Mouse (Mus musculus) common myeloid progenitor, adult 5-6 weeks (primary cell): ENCODE results near the gene Zfp94. TPM values are rescaled to one million over a fixed set of nuclear protein-coding genes. Genes with fewer than 3 reads are reported as not detected.
"Not testable (repeated sequence)": the region's sequence is repeated elsewhere in the genome, so short reads cannot be mapped to it uniquely, and the experiment has no call there.

Experiments
- ATAC-seq: replicated peaks from 2 replicates; pipeline ENCODE4 v1.8.0; 2016; ENCODE audit warnings: low read depth, mild to moderate bottlenecking, moderate TSS enrichment, inconsistent platforms; ENCODE audit not compliant: poor library complexity, severe bottlenecking
- total RNA-seq: library from RNA; stranded (forward); fragments of 200-1000, 187-1606 nt; gene quantifications from 2 replicates; pipeline ENCODE4 v1.2.3, GENCODE M21; 2017

Gene Zfp94
- total RNA-seq, 1 experiment from 2014 or later = 6.5 TPM

DNA sequence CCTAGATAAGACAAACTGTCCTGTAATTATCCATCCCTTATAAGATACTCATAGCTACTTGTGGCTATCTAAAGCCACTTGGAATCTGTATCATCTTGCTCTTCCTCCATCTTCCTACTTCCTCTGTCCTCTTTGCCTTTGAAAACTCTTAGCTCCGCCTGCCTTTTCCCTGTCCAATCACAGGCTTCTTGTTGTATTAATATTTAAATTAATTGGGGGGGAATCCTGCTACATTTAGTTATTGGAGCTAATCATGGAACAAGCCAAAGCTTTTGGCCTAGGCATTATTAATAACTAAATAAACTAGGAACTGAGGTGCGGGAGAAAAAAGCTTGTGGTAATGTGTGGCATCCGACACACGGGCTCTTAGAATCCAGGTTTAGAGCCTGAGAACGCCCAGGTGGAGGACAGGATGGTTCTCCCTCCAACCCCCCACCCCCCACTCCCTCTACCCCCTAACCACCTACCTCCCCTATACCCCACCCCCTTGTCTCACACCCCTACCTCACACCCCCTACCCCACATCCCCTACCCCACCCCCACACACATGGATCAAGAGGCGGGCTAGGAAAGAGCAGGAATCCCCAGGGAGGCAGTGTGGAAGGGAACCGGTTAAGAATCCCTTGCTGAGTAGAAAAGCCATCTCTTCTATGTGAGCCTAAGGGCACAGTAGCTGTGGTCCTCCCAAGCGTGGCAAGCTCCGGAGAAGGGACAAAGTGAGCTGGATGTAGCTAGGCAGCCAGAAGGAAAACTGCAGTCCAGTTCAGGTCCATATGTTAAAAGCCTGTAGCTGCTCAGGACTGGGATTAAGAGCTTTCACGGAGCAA, 36.2 kb downstream of the Zfp94 start:
- ATAC-seq = no peak

DNA sequence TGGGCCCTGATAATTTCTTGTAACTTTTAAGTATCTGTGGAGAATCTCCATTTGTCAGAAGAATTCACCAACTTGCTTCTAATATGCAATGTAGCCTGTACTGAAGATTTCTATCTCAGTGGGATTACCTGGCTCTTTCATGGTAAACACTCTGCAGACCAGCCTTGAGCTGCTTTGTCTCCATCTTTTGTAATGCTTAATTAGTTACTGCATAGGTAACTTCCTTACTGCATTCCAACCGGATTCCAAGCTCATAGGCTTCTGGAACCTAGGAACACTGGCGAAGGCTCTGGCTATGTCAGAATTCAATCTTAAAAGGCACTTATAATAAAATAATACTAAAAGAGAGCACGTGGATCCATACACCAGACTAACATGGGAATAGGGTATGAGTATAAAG, 37.7 kb downstream of the Zfp94 start:
- not testable (repeated sequence) for ATAC-seq

DNA sequence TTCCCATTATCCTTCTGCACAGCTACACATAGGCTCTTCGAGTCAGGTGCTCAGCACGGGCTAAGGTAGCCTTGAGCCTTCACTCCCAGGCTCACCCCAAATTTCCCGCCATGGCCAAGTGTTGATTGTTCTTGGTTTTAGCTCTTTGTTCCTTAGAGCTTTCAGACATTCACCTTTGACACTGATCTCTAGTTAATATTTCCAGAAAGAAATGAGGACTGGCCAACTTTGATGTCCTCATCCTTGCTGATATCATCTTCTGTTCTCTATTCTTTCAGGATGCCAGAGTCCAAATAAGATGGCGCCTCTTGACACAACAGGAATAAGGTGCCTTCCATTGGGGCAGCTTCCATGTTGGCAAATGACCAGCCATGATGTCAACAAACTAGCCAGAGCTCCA, 42.0 kb downstream of the Zfp94 start:
- ATAC-seq = no peak

DNA sequence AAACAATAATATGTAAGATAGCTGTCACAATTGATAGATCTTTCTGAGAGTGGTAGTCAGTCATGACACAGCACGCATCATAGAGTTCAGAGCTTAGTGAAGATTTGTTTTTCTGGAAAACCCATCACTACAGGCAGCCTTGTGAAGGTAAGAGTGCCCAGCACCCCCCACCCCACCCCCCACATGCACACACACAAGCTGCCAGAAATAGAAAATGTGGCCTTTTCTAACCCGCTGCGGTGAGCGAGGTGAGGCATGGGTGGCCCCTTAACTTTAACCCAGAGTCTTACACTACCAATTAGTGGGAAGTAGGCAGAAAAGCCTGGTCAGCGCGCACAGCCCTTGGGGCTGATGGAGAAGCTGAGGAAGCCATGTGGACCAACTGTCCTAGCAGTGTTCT, 45.3 kb downstream of the Zfp94 start:
- no peak for ATAC-seq

DNA sequence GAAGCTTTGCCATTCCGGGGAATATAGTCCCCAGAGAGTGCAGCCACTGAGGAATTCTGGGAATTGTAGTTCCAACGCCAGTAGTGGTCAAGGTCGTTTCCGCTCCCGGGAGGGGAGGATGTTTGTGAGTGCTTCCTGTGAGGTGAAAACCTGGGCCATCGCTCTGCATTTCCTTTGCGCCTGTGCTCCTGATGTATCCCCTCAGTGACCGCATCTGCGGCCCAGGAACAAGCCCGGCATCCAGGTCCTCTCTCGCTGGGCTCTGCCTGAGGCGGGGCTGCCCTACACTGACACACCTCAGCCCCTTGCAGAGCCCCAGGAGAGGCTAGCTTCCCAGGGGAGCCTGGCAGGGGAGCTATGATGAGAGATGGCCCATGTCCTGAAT, 46.2 kb downstream of the Zfp94 start, which contains the start of gene Zfp93:
TSS of gene Zfp93 (plus strand) at position 133 of the 385 bp plus-strand sequence.
- ATAC-seq = peak; percentile 98

DNA sequence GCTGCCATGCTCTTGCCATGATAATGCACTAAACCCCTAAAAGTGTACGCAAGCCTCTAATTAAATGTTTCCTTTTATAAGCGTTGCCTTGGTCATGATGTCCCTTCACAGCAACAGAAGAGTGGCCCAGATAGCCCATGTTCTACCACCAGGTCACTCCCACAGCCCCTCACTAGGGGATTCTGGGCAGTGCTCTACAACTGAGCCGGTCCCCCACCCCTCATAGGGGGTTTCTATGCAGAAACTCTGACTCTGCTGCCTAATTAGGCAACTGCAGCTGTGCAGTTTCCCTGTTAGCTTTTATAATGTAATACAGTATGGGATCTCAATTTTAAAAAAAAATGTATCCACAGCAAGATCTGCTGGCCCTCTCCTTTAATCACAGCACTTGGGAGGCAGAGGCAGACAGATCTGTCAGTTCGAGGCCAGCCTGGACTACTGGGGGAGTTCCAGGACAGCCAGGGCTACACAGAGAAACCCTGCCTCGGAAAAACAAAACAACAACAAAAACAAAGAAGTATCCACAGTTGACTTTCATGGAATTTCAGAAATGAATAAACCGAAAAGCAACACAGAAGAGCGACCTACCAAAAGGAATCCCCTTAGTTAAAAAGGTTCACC, 46.7 kb downstream of the Zfp94 start:
- no peak for ATAC-seq

DNA sequence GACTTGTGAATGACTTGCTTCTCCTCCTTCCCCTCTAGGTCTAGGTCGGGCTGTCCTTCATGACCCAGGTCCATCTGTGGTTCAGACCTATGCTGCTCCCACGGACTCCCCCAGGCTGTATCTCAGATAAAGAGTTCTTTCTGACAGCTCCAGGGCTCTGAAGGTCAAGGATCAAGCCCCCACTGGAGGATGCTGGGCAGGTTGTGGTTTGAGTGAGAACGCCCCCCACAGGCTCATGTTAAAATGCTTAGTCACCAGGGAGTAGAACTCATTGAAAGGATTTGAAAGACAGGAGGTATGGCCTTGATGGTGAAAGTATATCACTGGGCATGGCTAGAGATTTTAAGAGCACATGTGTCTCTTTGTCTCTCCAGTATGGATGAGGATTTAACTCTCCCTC, 47.2 kb downstream of the Zfp94 start:
- ATAC-seq = no peak

DNA sequence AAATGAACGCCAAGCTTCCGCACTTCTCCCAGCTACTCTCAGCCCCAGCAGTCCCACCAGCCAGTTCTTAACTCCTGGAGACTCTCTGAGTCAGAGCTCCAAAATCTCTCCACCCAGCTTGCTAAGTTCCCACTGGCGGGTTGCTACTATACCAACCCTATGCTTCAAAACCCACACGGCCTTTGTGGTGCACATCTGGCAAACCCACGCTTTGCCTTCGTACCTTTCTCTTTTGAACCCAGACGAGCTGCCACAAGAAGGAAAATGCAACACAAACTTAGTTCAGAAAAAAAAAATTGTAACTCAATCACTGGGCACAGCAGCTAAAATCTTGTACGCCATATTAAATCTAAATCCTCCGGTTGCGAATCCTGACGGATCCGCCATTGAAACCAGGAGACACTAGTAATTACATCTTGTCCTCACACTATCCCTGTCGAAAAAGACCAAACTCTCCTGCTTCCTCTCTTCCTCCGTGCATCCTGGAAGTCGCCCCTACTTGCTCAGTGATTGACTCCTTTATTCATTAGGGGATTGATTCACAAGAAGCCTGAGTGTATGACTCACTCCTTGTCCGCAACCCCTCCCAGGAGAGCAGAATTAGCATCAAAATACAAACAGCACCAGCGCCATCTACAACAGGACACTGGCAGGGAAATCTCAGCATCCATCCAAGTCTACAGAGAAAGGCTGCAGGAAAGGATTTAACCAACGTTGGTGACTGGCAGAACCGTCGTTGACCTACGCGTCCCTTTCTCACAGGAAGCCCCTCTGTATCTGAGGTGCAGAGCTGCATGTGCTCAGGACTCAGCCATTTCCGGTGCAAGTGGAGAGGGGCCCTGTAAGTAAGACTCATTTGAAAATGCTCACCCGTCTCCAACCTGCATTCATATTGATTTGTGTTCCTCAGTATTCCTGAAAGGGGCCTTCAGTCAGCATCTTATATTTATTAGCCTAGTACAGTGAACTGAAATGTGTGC, 48.0 kb downstream of the Zfp94 start:
- ATAC-seq = no peak

DNA sequence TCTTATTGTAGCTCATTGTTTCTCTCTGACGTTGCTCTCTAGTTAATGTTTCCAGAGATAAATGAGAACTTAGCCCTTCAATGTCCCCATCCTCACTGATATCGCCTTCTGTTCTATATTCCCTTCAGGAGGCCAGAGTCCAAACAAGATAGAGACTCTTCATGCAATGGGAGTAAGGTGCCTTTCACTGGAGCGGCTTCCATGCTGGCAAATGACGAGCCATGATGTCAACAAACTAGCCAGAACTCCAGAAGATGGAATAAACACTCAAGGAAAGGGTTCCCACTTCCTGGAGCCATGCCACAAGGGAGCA, 56.5 kb downstream of the Zfp94 start:
- ATAC-seq = no peak

DNA sequence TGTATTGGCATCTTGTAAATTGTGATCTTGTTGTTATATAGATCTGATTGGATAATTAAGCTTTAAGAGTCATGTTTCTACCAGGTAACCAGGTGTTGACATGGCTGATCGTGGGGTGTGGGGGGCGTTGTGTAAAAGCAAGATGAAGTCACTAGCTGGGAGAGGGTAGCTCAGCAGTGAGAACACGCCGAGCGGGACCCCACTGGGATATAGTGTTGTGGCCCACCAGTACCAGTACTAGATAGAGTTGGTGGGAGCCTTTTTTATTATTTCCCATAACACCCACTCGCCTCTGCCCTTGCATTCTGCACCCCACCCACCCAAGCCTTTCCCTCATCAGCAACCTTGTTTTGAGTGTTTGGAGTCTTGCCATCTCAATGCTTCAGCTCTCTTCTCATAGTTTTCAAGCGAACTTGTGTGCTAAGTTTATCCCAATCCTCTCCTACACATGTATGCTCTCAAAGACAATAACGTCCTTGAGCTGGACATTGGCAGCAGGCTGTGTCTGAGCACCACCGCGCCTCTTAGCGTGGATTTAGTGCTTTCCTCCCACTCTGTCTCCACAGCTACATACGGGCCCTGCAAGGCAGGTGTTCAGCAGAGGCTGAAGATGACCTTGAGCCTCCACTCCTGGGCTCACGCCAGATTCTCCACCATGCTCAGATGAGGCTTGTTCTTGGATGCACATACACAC, 57.0 kb downstream of the Zfp94 start:
- ATAC-seq = no peak

DNA sequence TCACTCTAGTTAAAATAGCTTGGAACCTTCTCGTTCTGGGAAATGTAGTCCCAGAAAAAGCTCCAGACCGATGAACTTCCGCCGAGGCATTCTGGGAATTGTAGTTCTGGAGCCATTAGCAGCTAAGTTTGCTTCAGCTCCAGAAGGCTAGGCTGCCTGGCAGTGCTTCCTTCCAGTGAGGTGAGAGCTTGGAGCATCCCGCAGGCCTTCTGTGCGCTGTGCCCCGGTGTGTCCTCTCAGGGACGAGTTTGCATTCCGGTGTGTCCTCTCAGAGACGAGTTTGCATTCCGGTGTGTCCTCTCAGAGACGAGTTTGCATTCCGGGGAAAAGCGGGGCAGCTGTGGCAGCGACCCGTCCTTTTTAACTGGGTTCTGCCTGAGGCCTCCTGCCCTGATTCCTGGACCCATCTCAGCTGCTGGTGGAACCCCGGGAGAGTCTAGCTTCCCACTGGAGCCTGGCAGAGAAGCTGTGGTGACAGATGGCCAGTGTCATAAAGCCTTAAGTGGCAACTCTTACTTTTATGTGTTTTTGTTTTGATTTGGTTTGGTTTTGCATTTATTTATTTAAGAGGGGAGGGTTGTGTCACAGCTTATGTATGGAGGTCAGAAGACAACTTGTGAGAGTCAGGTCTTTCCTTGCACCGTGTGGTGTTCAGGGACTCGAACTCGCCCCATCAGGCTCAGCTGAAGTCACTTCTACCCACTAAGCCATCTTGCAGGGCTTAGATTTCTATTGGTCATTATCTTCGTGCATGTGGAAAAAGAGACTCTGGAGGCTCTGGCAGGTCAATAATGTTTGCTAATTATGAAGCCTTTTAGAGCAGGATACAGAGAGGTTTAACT, 61.6 kb downstream of the Zfp94 start, which contains the start of gene Zfp108:
TSS of gene Zfp108 (plus strand) at position 162 of the 842 bp plus-strand sequence.
- ATAC-seq = peak; percentile 98

DNA sequence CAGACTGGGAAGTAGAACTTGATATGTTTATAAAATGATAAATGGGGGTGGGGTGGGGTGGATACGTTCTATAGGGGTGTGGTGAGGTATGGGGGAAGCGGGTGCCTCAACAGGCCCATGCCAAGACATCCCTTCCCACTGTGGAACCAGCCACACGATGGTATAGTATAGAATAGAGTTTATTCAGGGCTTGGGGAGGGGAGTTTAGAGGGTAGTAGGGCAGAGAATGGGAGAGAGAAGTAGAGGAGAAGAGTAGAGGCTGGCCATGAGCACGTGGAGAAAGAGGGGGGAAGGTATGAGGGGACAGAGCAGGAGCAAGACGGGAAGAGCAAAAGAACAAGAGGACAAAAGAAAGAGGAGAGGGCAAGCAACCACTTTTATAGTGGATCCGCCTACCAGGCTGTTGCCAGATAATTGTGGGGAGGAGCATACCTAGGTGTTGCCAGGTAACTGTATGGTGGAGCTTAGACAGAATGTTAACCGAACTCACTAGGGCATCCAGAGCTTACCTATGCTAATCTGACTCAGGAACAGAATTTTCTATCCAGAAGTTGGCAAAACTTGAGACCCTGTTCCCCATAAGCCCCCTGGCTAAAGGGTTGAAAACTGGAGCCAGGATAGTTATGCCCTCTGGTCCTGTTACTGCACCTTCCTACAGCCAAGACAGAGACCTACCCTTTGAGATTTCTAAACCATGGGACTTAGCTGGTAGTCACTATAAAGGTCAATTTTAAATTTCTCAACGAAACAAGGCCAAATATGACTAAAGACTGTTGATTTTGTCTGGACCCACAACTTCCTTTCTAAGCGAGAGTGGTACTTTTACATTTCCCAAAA, 62.5 kb downstream of the Zfp94 start:
- ATAC-seq = peak; percentile 27

Other genes with a start within 250 kb of the Zfp94 start
- 18.2 and 21.3 TPM in 2 replicates for gene Zfp180, start 234.7 kb downstream of the Zfp94 start, total RNA-seq
- gene Zfp112, start 204.4 kb downstream of the Zfp94 start, total RNA-seq = 0.39 and 0.78 TPM in 2 replicates
- gene Zfp235, start 182.5 kb downstream of the Zfp94 start, total RNA-seq = 6.3 and 7.4 TPM in 2 replicates
- gene Zfp114, start 141.6 kb downstream of the Zfp94 start, total RNA-seq = 1.5 and 3.2 TPM in 2 replicates
- 12.0 and 26.3 TPM in 2 replicates for gene Zfp111, start 105.2 kb downstream of the Zfp94 start, total RNA-seq
- 9.8 and 14.8 TPM in 2 replicates for gene Zfp109, start 79.1 kb downstream of the Zfp94 start, total RNA-seq
- gene Zfp108, start 61.9 kb downstream of the Zfp94 start, total RNA-seq = 1.5 and 3.8 TPM in 2 replicates
- gene Zfp93, start 46.2 kb downstream of the Zfp94 start, total RNA-seq = 1.6 and 4.9 TPM in 2 replicates
- 15.7 and 21.4 TPM in 2 replicates for gene Zfp61, start 15.4 kb downstream of the Zfp94 start, total RNA-seq
- not detected in 2 replicates for gene Tescl, start 17.3 kb upstream of the Zfp94 start, total RNA-seq
- not detected in 2 replicates for gene Lypd5, start 32.5 kb upstream of the Zfp94 start, total RNA-seq
- 70.8 and 84.9 TPM in 2 replicates for gene Kcnn4, start 53.6 kb upstream of the Zfp94 start, total RNA-seq
- 25.2 and 33.1 TPM in 2 replicates for gene Smg9, start 83.0 kb upstream of the Zfp94 start, total RNA-seq
- gene Irgc1, start 135.6 kb upstream of the Zfp94 start, total RNA-seq = not detected in 2 replicates
- gene Plaur, start 145.8 kb upstream of the Zfp94 start, total RNA-seq = 3.6 and 10.2 TPM in 2 replicates
- not detected in 2 replicates for gene Cadm4, start 165.4 kb upstream of the Zfp94 start, total RNA-seq
- gene Zfp428, start 190.3 kb upstream of the Zfp94 start, total RNA-seq = 7.0 and 9.0 TPM in 2 replicates
- not detected in 2 replicates for gene AC161166.1, start 195.8 kb upstream of the Zfp94 start, total RNA-seq
- gene Irgq, start 214.0 kb upstream of the Zfp94 start, total RNA-seq = 3.5 and 6.0 TPM in 2 replicates
- gene Pinlyp, start 229.5 kb upstream of the Zfp94 start, total RNA-seq = not detected in 2 replicates
- gene Xrcc1, start 229.6 kb upstream of the Zfp94 start, total RNA-seq = 32.2 and 37.0 TPM in 2 replicates